Mouse (Mus musculus) hematopoietic stem cell, adult 5-6 weeks (primary cell): ENCODE data around the gene Pigz. TPM values are rescaled to one million over a fixed set of nuclear protein-coding genes. Genes with fewer than 3 reads are reported as not detected.
"Not testable (repeated sequence)": the region's sequence is repeated elsewhere in the genome, so short reads cannot be mapped to it uniquely, and the experiment has no call there.

Experiments
- ATAC-seq, 2 experiments: fragments of 125-278 bp in 1 of 2; replicated peaks in 1 of 2; 2 replicates each; pipeline ENCODE4 v1.8.0; 2016 to 2017; ENCODE audit warnings: inconsistent platforms in 2 of 2, mild to moderate bottlenecking in 2 of 2, moderate number of reproducible peaks in 2 of 2, low read depth in 1 of 2, moderate TSS enrichment in 1 of 2; ENCODE audit not compliant: low FRiP score in 2 of 2, poor library complexity in 2 of 2, severe bottlenecking in 2 of 2, insufficient read depth in 1 of 2, low TSS enrichment in 1 of 2
- total RNA-seq: library from RNA; stranded (forward); fragments of 172-1452, 232-1000 nt; gene quantifications from 2 replicates; pipeline ENCODE4 v1.2.3, GENCODE M21; 2017

Gene Pigz
- total RNA-seq, 1 experiment from 2014 or later = not detected

DNA sequence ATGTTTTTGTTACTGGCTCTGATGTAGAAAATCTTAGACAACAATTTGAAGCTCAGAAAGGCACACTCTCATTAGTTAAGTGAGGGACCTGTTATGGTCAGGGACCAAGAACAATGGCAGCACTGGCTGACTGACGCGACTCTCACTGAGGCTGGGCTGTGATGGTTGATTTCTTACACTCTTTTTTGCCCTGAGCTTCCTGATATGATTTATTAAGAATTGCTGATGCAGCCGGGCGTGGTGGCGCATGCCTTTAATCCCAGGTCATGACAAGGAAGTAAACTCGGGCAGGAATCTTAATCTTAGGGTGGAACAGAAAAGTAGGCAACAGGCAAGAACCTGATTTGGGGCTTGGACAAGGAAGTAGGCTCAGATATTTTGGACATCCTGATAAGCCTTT lies 7.6 kb upstream of the Pigz start:
- ATAC-seq = no peak

DNA sequence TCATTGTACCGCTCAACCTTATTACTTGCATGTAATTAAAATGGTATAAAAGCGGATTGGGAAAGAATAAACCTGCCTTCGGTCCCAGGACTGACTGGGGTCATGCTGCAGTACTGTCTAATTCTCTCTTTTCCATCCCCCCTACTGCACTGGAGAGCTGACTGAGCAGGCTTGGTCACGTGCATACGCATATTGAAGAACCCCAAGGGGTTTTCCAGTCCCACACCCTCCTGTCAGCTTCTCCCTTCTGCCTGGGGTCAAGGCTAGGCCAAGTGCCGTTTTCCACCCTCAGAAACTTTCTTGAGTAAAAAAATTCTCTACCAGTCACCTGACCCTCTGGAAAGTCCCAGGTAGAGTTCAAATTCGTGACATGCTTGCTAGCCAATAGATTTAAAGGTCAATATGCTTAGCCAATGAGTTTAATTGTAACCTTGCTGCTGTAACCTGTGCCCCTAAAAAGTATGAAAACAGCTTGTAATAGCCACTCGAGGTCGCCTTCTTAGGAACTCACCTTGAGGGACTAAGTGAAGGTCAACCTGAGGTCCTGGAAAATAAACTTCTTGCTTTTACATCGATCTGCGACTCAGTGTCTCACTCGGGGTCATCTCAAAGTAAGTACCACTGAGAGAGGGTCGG lies 7.0 kb upstream of the Pigz start:
- ATAC-seq = no peak

DNA sequence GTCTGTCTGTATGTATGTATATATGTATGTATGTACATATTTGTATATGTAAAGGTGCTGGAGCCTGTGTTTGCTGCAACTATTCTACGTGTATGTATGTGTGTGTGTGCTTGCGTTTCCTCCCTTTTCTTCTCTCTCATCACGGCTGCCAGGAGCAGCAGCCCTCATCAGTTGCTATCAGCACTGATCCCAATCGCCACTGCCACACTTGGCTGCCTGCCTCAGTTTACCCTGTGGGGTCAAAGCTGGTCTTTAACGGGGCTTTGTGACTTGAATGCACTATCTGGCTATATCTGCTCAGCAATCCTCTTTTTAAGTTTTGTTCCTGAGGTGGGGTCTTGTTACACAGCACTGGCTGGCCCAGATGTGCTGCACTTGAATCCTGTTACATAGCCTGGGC lies 6.2 kb upstream of the Pigz start:
- ATAC-seq = no peak

DNA sequence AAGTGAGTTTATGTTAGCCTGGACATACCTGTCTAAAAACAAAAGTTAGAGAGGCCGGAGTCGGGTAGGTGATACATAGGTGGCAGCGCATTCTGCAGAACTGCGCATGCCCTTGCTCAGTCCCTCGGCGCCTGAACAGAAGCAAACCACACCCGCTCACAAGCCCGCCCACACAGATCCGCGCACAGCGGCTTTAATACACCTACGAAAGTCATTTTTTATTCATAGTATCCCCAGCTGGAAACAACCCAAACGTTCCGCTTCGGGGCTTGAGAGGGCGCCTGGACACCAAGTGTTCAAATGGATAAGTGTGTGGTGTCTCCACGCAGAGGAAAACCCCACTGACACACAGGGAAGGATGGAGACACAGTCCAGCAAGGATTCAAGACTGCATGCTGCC lies 2.3 kb upstream of the Pigz start:
- ATAC-seq = no peak

DNA sequence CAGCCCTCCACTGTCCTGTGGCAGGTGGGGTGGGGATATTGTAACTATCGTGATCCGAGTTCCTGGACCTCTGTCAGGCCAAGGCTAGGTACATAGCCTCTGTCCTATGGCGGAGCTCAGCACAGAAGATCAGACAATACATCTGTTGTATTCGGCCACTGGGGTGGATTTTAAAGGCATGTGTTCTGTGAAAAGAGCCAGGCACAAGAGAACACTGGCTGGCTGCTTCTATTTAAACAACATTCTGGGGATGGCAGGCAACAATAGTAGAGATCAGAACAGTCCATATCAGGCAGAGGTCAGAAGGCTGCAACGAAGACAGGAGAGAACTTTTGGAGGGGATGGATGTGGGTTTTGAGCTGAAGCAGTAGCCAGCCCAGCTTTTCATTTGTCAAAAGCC lies 1.4 kb upstream of the Pigz start:
- ATAC-seq = no peak

GRCm38 (mm10) chr16:31932840-31933697 lies 582 bp upstream of the Pigz start:
- ATAC-seq = peak; percentile 83 to 84

DNA sequence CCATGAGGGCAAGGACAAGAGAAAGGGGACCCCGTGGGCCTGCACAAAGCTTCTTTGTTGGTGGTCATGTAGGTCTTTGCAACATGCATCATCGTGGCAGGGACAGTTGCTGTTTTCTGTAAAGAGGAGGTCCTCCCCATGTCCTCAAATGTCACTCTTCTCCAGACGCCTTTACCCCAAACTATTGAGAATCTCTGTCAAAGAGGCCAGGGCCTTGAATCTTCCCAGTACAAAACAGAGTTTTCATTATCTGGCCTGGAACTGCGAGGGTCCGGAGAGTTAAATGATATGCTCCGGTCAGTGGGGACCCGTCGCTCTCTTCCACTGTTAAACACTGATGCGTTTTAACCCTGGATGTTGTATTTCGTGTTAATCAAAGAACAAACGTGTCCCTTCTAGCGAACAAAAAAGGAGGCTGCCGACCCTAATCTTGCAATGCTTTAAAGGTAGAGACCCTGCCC lies 929 bp downstream of the Pigz start:
- ATAC-seq = no peak

GRCm38 (mm10) chr16:31935091-31935979 lies 1.7 kb downstream of the Pigz start:
- ATAC-seq = peak; percentile 46 to 49; a peak in 3 of 4 replicates

- no peak for ATAC-seq
Observed at GRCm38 (mm10) chr16:31936568-31936967, 2.9 kb downstream of the Pigz start.

DNA sequence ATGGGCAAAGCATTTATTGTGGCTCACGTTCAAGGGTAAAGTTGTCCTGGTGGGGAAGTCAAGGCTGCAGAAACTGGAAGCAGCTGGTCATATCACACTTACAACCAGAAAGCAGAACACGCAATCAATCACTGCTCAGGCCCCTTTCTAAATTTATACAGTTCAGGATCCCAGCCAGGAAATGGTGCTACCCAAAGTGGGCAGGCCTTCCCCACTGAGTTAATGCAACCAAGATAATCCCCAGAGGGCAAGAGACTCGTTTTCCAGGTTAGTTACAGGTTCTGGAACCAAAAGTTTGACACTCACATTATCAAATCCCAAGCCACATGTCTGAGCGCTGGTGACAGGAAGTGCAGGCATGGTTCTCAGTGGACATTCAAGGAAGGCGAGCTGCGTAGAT lies 5.2 kb downstream of the Pigz start:
- peak; percentile 7 to 18; a peak in 1 of 4 replicates for ATAC-seq

DNA sequence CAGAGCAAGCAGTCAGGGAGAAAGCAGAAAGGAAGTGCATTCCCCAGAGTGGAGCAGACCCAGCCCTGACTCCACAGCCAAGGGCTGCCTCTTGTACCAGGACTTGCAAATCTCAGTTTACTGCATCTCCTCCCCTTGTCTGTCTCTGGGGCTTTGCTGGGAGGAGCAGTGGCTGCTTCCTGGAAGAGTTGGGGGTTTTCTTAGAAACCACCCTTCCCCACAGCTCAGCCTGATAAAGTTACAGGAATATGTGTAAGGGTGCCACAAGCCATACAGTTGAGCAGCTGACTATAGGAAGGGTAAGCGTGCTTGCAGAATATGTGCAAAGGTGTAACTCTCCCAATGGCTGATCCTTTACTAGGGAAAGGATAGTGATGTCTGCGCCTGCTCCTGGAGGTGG lies 6.9 kb downstream of the Pigz start:
- no peak for ATAC-seq

- peak; percentile 70 to 71 for ATAC-seq
Observed at GRCm38 (mm10) chr16:31943980-31944379, 10.3 kb downstream of the Pigz start.

- no peak for ATAC-seq
Observed at GRCm38 (mm10) chr16:31944698-31945255, 11.1 kb downstream of the Pigz start.

DNA sequence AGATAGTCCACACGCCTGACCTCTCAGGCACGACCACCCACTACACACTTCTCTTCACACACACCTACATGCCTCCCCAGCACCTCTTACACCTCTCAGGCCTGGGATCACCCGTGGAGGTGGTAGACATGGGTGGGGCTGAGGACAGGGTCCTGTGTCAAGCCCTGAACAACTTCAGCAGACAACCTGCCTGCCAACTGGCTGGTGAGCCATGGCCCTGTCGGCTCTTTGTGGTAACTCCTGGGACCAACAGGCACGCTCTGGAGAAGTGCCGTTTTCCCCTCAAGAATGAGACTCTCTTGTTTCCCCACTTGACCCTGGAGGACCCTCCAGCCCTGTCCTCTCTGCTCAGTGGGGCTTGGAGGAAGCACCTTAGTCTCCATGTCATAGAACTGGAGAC lies 11.7 kb downstream of the Pigz start:
- no peak for ATAC-seq

DNA sequence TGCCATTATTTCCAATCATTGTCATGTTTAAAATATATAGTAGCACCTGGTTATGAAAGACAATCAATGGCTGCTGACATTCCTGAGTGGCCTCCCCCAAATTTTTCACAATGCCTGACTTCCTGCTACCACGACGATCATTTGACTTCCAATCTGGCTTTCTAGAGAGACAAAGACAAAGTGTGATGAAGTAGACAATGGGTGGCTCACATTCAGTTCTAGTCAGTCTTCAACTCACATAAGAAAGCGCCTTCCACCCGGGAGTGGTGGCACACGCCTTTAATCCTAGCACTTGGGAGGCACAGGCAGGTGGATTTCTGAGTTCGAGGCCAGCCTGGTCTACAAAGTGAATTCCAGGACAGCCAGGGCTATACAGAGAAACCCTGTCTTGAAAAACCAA lies 12.3 kb downstream of the Pigz start:
- not testable (repeated sequence) for ATAC-seq

DNA sequence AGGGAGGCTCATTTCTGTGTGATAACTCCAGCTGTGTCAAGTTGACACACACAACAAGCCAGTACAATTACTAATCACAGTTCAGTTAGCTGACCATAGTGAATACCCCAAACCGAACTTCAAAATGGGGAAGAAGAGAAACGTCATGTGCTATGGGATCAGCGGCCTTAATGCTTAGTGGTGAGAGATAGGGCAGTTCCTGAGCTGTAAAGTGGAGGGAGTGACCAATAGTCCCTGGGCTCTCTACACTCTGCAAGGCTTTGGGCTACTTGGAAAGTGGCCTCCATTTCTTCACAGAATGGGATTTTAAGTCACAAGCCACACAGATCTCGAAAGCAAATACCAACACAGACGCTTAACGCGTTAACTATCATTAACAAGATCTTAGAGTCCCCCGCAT lies 13.7 kb downstream of the Pigz start:
- ATAC-seq = no peak

- ATAC-seq = no peak
Observed at GRCm38 (mm10) chr16:31947901-31948316, 14.3 kb downstream of the Pigz start.
